Mouse (Mus musculus) forelimb bud, embryonic 11.5 days (tissue): Measurements from ENCODE around the gene Cacna1c.
A peak's percentile ranks its signal among the peaks of the same experiment; 100 is the strongest.
"Not testable (repeated sequence)": the region's sequence is repeated elsewhere in the genome, so short reads cannot be mapped to it uniquely, and the experiment has no call there.

Experiments used
- DNase-seq: peaks from one replicate; pipeline ENCODE4 v3.0.0-alpha.2; 2012; ENCODE audit warnings: low read depth, low spot score

Gene Cacna1c

DNA sequence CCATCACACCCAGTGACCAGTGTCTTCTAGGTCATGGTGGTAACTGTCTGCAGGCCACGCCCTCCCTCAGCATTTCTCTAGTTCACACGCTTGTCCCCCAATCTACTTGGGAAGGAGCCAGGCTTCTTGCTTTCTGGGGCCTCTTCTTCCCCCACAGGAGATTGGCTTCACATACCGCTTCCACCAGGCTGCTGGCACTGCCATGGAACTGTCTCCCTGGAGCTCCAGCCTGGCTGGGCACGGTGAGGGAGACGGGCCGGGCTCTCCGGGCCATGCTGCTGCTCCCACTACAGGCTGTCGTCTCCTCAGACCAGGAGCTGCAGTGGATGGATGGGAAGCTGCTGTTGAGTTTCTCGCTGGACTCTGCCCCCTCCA is 600.5 kb downstream of the Cacna1c start:
- no peak for DNase-seq

DNA sequence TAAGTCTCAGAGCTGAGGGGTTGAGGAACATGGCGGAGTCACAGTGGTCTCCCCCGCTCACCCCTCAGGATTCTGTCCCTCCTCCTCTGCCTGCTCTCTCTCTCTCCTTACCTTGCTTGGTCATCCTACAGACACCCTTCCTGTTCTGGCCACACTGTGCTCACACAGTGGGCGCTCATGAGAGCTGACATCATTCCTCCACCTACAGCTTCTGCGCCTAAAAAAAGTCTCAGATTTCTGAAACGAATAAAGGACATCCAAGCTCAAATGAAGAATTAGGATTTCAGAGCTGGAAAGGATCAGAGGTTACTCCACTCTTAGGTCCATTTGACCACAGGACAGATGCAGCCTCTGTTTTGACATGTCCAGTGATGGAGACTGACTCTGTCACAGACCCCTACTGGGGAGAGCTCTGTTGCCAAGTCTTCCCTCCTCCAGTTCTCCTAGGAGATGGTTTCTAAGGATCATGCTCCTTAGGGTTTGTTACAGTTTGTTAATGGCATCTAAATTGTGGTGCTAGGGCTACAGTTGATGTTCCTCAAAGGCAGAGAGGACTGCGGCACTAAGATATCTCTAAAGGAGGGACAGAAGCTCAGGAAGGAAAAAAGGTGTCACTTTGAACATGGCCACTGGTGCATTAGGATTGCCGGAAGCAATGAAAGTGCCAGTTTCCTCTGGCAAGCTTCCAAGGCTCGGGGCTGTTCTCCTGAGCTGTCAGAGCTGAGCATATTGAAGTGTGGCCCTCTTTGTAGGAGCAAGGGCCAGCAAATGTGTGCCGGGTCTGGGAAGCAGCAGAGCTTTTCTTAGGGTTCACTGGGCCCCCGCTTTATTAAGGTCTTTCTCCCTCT is 601.2 kb downstream of the Cacna1c start:
- DNase-seq, result no peak

DNA sequence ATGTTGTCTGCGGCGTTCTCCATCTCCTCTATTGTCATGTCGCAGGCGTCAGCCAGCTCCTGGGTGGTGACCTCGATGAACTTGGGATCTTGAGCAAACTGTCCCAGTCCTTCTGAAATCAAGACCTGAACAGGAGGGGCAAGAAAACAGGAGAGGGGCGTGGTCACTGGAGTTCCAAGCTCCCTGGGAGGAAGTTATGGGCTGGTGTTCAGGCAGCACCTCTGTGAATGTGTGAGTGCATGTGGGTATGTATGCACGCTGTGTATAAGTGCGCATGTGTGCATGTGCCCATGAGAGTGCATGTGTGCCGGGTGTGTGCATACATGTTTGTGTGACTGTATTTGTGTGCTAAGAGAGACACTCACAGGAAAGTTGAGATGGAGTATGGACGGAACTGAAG is 602.1 kb downstream of the Cacna1c start:
- no peak for DNase-seq

DNA sequence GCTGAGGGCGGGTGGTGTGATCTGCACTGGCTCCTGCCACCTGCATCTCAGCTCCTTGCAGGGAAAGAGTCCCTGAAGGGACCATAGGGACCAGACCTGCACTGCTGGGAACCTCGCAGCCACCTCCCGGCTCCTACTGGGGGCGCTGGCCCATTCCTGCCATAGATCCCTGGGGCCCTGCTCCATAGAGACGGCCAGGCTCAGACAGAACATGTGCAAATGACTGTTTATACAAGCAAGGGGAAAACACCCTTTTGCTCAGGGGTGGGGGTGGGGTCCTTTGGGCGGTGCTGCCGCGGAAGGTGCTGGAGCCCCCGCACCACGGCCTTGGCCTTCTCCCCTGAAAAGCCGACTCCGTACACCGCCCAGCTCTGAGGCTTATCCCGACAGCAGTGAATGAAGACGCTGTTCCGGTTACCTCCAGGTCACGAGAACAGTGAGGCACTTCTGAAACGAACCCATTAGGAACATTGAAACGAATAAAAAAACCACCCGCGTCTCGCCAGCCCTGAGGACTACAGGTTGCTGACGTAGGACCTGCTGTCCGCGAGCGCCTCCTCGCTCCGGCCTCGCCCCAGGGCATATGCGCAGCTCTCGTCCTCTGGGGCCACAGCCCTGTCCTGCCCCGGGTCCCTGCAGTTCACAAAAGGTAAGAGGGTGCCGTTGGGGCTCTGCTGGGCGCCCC is 602.7 kb downstream of the Cacna1c start:
- peak; percentile 19 for DNase-seq

DNA sequence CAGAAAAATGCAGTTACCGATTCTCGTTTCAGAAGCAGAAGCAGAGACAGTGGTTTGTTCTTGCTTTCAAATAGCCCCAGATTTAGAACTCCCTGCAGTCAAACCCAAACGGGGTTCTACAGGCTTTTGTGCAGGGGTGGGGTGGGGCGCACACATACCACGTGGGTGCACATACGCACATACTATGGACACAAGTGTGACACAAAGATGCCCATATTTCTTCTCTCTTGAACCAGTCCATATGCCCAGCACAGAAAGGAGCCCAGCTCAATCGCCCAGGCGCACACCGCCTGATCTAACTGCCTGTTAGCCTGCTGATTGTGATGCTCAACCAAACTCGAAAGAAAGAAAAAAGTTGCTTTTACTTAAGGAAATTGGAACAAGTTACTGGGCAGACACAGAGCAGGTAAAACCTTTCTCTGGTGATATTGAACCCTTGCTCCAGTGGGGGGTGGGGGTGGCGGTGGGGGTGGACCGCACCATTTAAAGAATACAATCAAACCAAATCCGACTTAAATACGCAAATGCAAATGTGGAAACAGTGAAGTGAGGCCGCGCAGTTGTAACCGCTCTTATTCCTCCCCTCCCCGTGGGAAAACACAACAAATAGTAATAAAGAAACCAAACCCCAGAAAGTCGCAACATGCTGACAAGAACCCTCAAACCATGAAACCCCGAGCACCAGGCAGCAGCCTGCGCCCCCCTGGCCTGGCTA is 603.4 kb downstream of the Cacna1c start:
- no peak for DNase-seq

DNA sequence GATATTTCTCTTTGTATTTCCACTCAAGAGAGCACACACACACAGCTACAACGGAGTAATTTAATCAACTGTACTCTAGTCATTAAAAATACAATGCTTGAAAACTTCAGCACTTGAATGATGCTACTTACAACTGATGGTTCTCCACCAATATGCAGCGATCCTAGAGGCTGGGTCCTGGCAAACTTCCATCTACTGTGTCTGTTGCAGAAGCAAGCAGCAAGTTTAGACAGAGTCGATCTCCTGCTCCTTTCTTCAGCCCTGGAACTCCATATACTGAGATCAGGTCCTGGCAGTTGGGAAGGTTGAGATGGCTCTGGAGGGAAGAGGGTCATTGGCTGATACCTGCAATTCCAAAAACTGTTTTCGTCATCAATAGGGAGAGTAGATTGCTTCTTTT is 617.5 kb downstream of the Cacna1c start:
- not testable (repeated sequence) for DNase-seq

DNA sequence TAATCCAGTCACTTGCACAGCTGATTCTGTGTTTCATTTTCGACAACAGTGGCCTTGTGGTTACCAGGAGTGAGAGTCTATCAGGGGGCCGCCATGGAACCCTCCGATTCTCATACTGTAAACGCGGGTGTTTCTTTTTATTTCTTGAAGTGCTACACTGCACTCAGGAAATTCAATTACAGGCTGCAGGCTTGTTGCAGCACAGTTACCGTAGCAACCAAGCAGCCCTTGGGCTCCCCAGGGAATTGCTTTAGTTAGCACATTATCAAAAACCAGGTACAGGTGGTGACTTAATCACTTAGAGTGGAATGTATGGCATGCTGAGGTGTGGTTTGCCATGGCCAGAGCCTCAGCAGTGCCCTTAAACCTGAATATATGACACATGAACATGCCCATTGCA is 621.9 kb downstream of the Cacna1c start:
- DNase-seq, result peak; percentile 83

DNA sequence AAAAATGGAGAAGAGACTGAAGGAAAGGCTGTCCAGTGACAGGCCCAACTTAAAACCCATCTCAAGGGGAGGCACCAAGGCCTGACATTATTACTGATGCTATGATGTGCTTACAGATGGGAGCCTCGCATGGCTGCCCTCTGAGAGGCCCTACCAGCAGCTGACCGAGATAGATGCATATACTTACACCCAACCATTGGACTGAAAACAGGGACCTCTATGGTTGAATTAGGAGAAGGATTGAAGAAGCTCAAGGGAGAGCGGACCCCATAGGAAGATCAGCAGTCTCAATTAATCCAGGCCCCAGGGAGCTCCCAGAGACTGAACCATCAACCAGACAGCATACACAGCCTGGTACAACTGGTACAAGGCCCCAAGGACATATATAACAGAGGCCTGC is 628.4 kb downstream of the Cacna1c start:
- no peak for DNase-seq

DNA sequence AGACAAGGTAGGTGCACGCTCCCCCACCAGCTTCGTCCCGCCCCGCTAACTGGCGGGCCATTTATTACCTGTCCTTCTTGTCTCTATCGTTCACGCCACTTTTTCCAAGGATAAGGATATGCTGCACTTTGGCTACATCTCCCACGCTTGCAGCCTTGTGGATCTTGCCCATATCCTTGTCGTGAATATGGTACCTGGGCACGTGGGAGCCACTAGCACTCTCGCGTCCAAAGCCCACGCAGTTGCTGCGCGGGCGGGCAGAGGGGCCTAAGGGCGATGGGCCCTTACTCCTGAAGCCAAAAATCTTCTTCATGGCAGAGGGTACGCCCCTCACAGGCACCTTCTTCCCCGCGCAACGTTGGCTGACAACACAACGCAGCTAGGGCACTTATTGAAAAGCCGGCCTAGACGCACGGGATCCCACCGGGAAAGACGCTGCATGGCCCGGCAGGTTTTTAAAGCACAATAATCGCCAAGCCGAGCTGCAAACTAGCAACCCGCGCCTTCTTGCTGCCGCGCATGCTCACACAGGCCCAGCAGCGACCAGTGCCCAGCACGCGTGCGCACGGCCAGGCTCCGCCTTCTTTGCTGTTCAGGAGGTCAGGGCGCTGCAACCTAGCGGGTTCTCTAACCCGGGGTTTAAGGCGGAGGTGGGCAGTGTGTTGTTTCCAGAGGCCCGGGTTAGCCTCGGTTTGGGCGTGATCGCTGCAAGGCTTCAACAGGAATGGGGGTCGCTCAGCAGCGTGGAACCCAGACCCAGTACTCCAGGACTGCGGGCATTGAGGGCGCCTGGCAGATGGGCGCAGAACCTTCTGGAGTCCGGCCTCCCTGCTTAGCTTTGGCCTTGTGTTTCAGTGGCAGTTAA is 634.2 kb downstream of the Cacna1c start, which contains the start of gene Ankrd26:
Gene Ankrd26 (minus strand): TSS at position 482 of the 865 bp plus-strand sequence.
- DNase-seq, result peak; percentile 93

DNA sequence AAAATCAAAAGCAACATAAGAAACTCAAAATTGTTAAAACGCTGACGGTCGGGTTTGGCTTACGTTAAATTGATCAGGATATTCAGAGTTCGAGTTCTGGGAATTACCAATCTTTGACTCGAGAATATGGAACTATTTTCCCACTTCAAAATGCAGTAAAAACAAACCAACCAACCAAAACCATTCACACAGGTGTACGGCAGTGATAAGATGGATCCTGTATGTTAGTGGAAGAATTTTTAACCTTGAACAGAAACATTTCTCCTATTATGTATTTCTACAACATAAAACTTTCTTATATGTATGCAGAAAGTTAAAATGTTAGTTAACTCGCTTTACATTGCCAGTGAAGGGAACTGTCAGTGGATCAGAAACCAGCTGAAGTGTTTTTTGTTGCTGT is 635.0 kb downstream of the Cacna1c start:
- DNase-seq, result no peak

DNA sequence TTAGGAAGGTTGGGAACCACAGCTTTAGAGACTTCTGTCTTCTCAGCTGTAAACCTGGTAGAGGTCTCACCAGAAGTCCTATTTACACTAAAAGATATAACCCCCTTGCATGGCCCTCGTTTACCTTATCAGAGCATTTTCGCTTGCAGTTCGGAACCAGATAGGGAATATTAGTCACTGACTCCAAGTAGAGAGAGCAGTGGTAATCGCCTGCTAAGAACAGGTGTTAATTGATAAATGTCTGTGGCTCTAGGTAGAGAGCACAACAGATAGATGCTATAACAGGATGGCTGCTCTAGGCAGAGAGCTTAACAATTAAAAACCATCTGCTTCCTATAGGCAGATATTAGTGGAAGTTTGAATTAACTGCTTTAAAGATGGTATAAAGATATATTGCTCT is 657.6 kb downstream of the Cacna1c start:
- no peak for DNase-seq
